Mouse (Mus musculus): ENCODE data around the gene Kcnk13.

GRCm38 (mm10) chr12:99933630-99934029, 30.7 kb upstream of the Kcnk13 start:
- TF ChIP-seq CTCF (conservative IDR thresholded peaks at IDR 0.05 in 1 of 2, IDR thresholded peaks at IDR 0.05 in 1 of 2; ENCODE audit: low read depth in 2 of 2, low read length in 2 of 2) (no peak), EP300 (IDR thresholded peaks at IDR 0.05; ENCODE audit: low read length) (no peak), E2F4 (IDR thresholded peaks at IDR 0.05; ENCODE audit: insufficient replicate concordance, low read depth, low read length) (no peak), RAD21 (IDR thresholded peaks at IDR 0.05; ENCODE audit: low read depth, low read length) (no peak), GABPA (IDR thresholded peaks at IDR 0.05; ENCODE audit: insufficient replicate concordance, low read depth, low read length) (no peak), TCF12 (IDR thresholded peaks at IDR 0.05; ENCODE audit: low read depth, low read length) (no peak), POLR2A (IDR thresholded peaks at IDR 0.05; ENCODE audit: low read depth, low read length) (no peak), JUN (IDR thresholded peaks at IDR 0.05; ENCODE audit: insufficient read depth, low read depth, low read length) (no peak), ELF1 (IDR thresholded peaks at IDR 0.05; ENCODE audit: low read depth, low read length) (no peak), ZMIZ1 (IDR thresholded peaks at IDR 0.05; ENCODE audit: low read depth, low read length) (no peak), POLR2AphosphoS2 (IDR thresholded peaks at IDR 0.05; ENCODE audit: low read depth, low read length) (no peak), PAX5 (IDR thresholded peaks at IDR 0.05; ENCODE audit: low read length) (no peak), USF1 (IDR thresholded peaks at IDR 0.05; ENCODE audit: low read depth, low read length) (no peak)

Data from CH12.LX (cell line).